Mouse (Mus musculus): ENCODE measurements at regions not wholly inside any gene's neighbourhood (a gene's known extent, or its start where the extent isn't known, plus 50 kb on each side); places are given as distances from the start of the nearest gene placed in this dataset.
A peak's percentile ranks its signal among the peaks of the same experiment; 100 is the strongest.

GRCm38 (mm10) chr14:73730796-73731195 is 69.8 kb downstream of the Gm21750 start:
- DNase-seq, result no peak

- no peak for DNase-seq
Measured at GRCm38 (mm10) chr14:73732161-73732560, 71.1 kb downstream of the Gm21750 start.

- DNase-seq, result no peak
Measured at GRCm38 (mm10) chr14:73750790-73751189, 89.8 kb downstream of the Gm21750 start.

- no peak for DNase-seq
Measured at GRCm38 (mm10) chr14:73759986-73760385, 99.0 kb downstream of the Gm21750 start.

GRCm38 (mm10) chr14:73772964-73773363 is 111.9 kb downstream of the Gm21750 start:
- DNase-seq, result no peak

GRCm38 (mm10) chr14:73773810-73774209 is 112.8 kb downstream of the Gm21750 start:
- no peak for DNase-seq

GRCm38 (mm10) chr14:73776066-73776465 is 115.0 kb downstream of the Gm21750 start:
- peak in 1 of 2 experiments; percentile 67 for DNase-seq

GRCm38 (mm10) chr14:73807169-73807568 is 146.1 kb downstream of the Gm21750 start:
- no peak for DNase-seq

GRCm38 (mm10) chr14:73838890-73839289 is 177.9 kb downstream of the Gm21750 start:
- DNase-seq, result peak; percentile 4 to 40

- no peak for DNase-seq
Measured at GRCm38 (mm10) chr14:73861782-73862181, 200.8 kb downstream of the Gm21750 start.

GRCm38 (mm10) chr14:73874337-73874736 is 213.3 kb downstream of the Gm21750 start:
- no peak for DNase-seq

GRCm38 (mm10) chr14:73875916-73876315 is 214.9 kb downstream of the Gm21750 start:
- DNase-seq, result no peak

GRCm38 (mm10) chr14:73878267-73878666 is 217.2 kb downstream of the Gm21750 start:
- no peak for DNase-seq

GRCm38 (mm10) chr14:73878866-73879419 is 217.9 kb downstream of the Gm21750 start:
- DNase-seq, result no peak

- no peak for DNase-seq
Measured at GRCm38 (mm10) chr14:73891451-73891850, 230.4 kb downstream of the Gm21750 start.

- no peak for DNase-seq
Measured at GRCm38 (mm10) chr14:73894844-73895243, 233.8 kb downstream of the Gm21750 start.

- DNase-seq, result no peak
Measured at GRCm38 (mm10) chr14:73895266-73895665, 234.2 kb downstream of the Gm21750 start.

- DNase-seq, result no peak
Measured at GRCm38 (mm10) chr14:73899078-73899477, 238.1 kb downstream of the Gm21750 start.

GRCm38 (mm10) chr14:73902085-73902713 is 241.2 kb downstream of the Gm21750 start:
- no peak for DNase-seq

GRCm38 (mm10) chr14:73913756-73914448 is 252.9 kb downstream of the Gm21750 start:
- no peak for DNase-seq

- DNase-seq, result no peak
Measured at GRCm38 (mm10) chr14:73915990-73916389, 255.0 kb downstream of the Gm21750 start.

GRCm38 (mm10) chr14:73931095-73931494 is 270.1 kb downstream of the Gm21750 start:
- DNase-seq, result no peak

GRCm38 (mm10) chr14:73947316-73947715 is 286.3 kb downstream of the Gm21750 start:
- DNase-seq, result no peak

- no peak for DNase-seq
Measured at GRCm38 (mm10) chr14:73952511-73952910, 291.5 kb downstream of the Gm21750 start.

Measured in kidney, postnatal 25 days (tissue).